In the genomic region with DNA sequence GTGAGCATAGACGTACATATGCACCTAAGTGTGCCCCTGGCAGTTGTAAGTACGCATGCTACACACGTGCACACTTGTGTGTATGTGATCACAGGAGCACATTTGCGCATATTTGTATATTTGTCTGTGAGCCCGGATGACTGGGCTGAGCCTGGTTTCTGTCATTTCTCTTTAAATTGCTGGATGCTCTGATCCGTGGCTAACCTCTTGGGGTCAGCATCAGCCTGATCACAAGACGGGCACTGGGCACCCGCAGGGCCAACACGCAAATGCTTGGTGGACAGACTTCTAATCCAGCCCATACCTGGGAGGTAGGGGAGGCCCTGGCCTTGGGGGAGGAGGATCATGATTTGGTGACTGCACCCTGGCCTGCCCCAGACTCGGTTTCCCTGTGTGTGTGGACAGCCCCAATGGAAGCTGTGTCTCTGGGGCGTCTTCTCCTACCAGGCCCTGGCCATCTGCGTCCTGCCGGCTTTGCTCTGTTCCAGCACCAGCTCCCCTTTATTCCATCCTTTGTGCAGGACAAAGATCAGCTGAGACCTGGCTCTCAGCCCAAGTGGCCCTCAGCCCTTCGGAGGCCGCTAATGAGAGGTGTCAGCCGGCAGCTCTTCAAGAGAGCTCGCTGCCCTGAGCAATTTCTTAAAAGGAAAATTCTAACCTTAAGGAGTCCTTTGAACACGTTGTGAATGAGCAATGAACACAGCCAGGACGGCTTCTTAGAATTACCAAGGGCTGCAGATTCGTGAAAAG, we compare ENCODE assay signal across 9 mouse cellular contexts.
DNase-seq lines count a peak whose midpoint lies in the region; ATAC-seq and TF ChIP-seq lines count a peak whose summit lies in the region.
"Had no signal": no experiment of that assay in that cellular context is flagged by ENCODE, and none has a peak within 500 bp of the region (broad histone marks: within the 10 kb centered on the region; RNA-seq: fewer than 3 reads in every experiment).

No protein-coding gene starts in this region.

- no peak for TF ChIP-seq POLR2A in brain, embryonic 14.5 days (IDR thresholded peaks at IDR 0.05; ENCODE audit: borderline replicate concordance, extremely low read depth, insufficient read depth, insufficient read length, poor library complexity, severe bottlenecking)

- intact Hi-C loops in left cerebral cortex, adult 2 months (cut with DNase I) = no loop called here

- H3K9me3 ChIP-seq in embryonic facial prominence, embryonic 12.5 days = no peaks in the 10 kb centered on the region
- no peaks in the 10 kb centered on the region for H3K9me3 ChIP-seq in hindbrain, postnatal 0 days (ENCODE audit: low read length)
- H3K9me3 ChIP-seq in limb, embryonic 15.5 days = no peaks in the 10 kb centered on the region

- H3K9ac ChIP-seq in embryonic facial prominence, embryonic 12.5 days = no peak overlapping the region
- no peak overlapping the region for H3K9ac ChIP-seq in hindbrain, postnatal 0 days (replicated peaks; ENCODE audit: low read length)
- H3K9ac ChIP-seq in limb, embryonic 15.5 days = no peak overlapping the region

- no peak overlapping the region for H3K4me3 ChIP-seq in embryonic facial prominence, embryonic 12.5 days
- no peak overlapping the region for H3K4me3 ChIP-seq in hindbrain, postnatal 0 days (ENCODE audit: low read length)
- H3K4me3 ChIP-seq in limb, embryonic 15.5 days = no peak overlapping the region
- no peak overlapping the region for H3K4me3 ChIP-seq in left cerebral cortex, adult 2 months

- peak overlapping the region; percentile 83 for H3K27ac ChIP-seq in embryonic facial prominence, embryonic 12.5 days
- H3K27ac ChIP-seq in hindbrain, postnatal 0 days = peak overlapping the region; percentile 17; the same call in 1 of the 2 replicates
- 0 out of 2 replicates have a peak overlapping the region, but pooled peaks have one; percentile 27 for H3K27ac ChIP-seq in limb, embryonic 15.5 days
- H3K27ac ChIP-seq in left cerebral cortex, adult 2 months = no peak overlapping the region

- no peak for TF ChIP-seq CTCF in brain, embryonic 14.5 days (IDR thresholded peaks at IDR 0.05; ENCODE audit: borderline replicate concordance, extremely low read depth, insufficient read depth, insufficient read length)
- no peak for TF ChIP-seq CTCF in hindbrain, postnatal 0 days (IDR thresholded peaks at IDR 0.05; ENCODE audit: low read depth)
- TF ChIP-seq CTCF in left cerebral cortex, adult 2 months (IDR thresholded peaks at IDR 0.05) = no peak

- no peaks in the 10 kb centered on the region for H3K36me3 ChIP-seq in embryonic facial prominence, embryonic 12.5 days
- H3K36me3 ChIP-seq in hindbrain, postnatal 0 days (ENCODE audit: insufficient read depth, low read length) = no peaks in the 10 kb centered on the region
- no peaks in the 10 kb centered on the region for H3K36me3 ChIP-seq in limb, embryonic 15.5 days

- ATAC-seq in embryonic facial prominence, embryonic 12.5 days (ENCODE audit: insufficient number of reproducible peaks, insufficient read depth, low FRiP score, low TSS enrichment) = no peak
- ATAC-seq in hindbrain, postnatal 0 days = no peak
- no peak for ATAC-seq in limb, embryonic 15.5 days (ENCODE audit: insufficient number of reproducible peaks, low FRiP score, low TSS enrichment, low read depth)

- peaks cover 64% of the 10 kb centered on the region for H3K4me1 ChIP-seq in embryonic facial prominence, embryonic 12.5 days
- peaks cover 27% of the 10 kb centered on the region for H3K4me1 ChIP-seq in hindbrain, postnatal 0 days (ENCODE audit: insufficient read depth, low read length)
- H3K4me1 ChIP-seq in limb, embryonic 15.5 days = peaks cover 55% of the 10 kb centered on the region

- DNase-seq in brain, embryonic 14.5 days (ENCODE audit: low read depth) = peak; percentile 95
- DNase-seq in hindbrain, postnatal 0 days (ENCODE audit: low spot score) = peak; percentile 49
- no peak for DNase-seq in urinary bladder, postnatal 25 days (ENCODE audit: low spot score)
- no peak for DNase-seq in adrenal gland, postnatal 36 days
- no peak for DNase-seq in left cerebral cortex, adult 2 months (ENCODE audit: extremely low spot score in 1 of 2, low spot score in 2 of 2)
- no peak for DNase-seq in cerebellum, postnatal 36 days
- DNase-seq: layer of hippocampus, postnatal 36 days had no signal

- H3K27me3 ChIP-seq in embryonic facial prominence, embryonic 12.5 days = no peaks in the 10 kb centered on the region; the same call in 1 of the 2 replicates
- H3K27me3 ChIP-seq in hindbrain, postnatal 0 days (ENCODE audit: insufficient read depth, low read length) = no peaks in the 10 kb centered on the region
- peaks cover 3% of the 10 kb centered on the region; the same call in 1 of the 2 replicates for H3K27me3 ChIP-seq in limb, embryonic 15.5 days

- H3K4me2 ChIP-seq in embryonic facial prominence, embryonic 12.5 days (replicated peaks) = no peak overlapping the region
- no peak overlapping the region for H3K4me2 ChIP-seq in hindbrain, postnatal 0 days (ENCODE audit: low read depth, low read length)
- H3K4me2 ChIP-seq in limb, embryonic 15.5 days = no peak overlapping the region

- WGBS in embryonic facial prominence, embryonic 12.5 days = 38% methylated on average over 20 of the region's 20 CpGs
- WGBS in hindbrain, postnatal 0 days = 32% methylated on average over 20 of the region's 20 CpGs
- 51% methylated on average over 20 of the region's 20 CpGs for WGBS in limb, embryonic 15.5 days

Comparison
In these comparisons a context has a peak if more than half of its experiments do, and no peak if none do; other contexts are left out.
1. DNase-seq: peak in brain, embryonic 14.5 days (single experiment) and hindbrain, postnatal 0 days (single experiment); none in urinary bladder, postnatal 25 days (single experiment), adrenal gland, postnatal 36 days (0 of 2), left cerebral cortex, adult 2 months (0 of 2) and cerebellum, postnatal 36 days (0 of 2).